Mouse (Mus musculus) left cerebral cortex, postnatal 14 days (tissue): Measurements from ENCODE around the gene Nucb2. TPM values are rescaled to one million over a fixed set of nuclear protein-coding genes. Genes with fewer than 3 reads are reported as not detected.

Experiments used
- DNase-seq, 2 experiments: peaks; one replicate each; pipeline ENCODE4 v3.0.0; 2021 to 2022; ENCODE audit warnings: low spot score in 2 of 2, mixed read lengths in 1 of 2
- intact Hi-C: fragments of 180-260 bp; cut with DNase I; formaldehyde crosslinking; loops from one replicate; pipeline ENCODE4 v1.15.1; 2025
- long read RNA-seq, 2 experiments: library from polyadenylated mRNA; stranded (forward); transcript quantifications; one replicate each; pipeline ENCODE4 v2.0.0; 2021
- total RNA-seq, 2 experiments: library from RNA; stranded (reverse); gene quantifications; 2 replicates each; pipeline ENCODE4 v1.2.3; 2021

Nucb2 gene
- total RNA-seq: 10 to 100 TPM; 22.3 to 26.9 TPM
- long read RNA-seq, experiment 1, transcript Nucb2-201 (14 exons, 1,685 nt): major isoform, 21 of 32 reads
- long read RNA-seq, experiment 1, partial matches to known transcripts: 3 of 32 reads
- long read RNA-seq, experiment 1, other reads (novel, unspliced or antisense): 7 of 32 reads
- long read RNA-seq, experiment 2, transcript Nucb2-201 (14 exons, 1,685 nt): major isoform, 25 of 37 reads
- long read RNA-seq, experiment 2, partial matches to known transcripts: 0 of 37 reads
- long read RNA-seq, experiment 2, other reads (novel, unspliced or antisense): 11 of 37 reads

DNA sequence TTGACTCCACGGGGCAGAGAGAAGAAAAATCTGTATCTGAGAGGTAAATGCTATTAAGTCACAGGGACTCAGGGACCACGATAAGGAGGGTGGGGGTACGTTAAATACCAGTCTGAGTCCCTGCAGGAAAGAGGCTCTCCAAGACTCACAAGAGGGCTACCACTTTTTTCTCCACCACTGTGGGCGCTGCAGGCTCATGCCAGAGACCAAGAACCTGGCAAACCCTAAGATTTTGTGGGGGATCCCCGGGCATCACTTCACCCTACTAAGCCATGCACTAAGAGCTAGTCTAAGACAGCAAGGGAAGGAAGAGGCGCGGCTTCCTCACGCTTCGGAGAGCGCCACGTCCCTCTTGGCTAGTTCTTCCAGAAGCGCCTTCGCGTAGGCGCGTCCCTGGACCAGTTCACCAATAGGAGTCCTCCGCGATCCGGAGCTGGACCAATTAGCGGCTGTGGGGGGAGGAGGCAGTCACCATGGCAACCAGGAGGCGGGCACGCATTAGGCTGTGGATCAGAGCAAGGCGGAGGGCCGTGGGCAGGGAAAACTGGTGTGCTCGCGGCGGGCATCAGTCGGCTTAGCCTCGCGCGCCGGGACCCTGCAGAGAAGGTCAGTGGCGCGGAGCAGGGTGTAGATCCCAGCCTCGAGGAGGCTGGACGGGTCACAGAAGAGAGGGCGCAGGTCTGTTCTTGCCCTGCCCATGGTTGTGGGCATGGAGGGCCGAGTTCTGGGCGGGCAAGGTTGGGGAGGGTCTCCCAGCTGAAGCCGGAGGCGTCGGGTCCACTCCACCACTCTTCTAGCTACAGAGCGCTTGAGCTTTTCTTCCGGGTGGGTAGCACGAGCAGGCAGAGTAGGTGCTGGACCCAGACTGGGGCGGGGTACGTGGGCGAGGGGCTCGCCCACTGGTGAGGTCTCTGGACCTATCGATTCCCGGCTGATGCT is at the start of gene Nucb2:
Gene Nucb2 (plus strand): TSS at position 491 of the 939 bp plus-strand sequence.
- peak; percentile 99 for DNase-seq
- intact Hi-C loops: loop anchor here (10.0 kb wide), 1 partner anchor 169 kb away; the partner anchor contains the start of gene Rps13

DNA sequence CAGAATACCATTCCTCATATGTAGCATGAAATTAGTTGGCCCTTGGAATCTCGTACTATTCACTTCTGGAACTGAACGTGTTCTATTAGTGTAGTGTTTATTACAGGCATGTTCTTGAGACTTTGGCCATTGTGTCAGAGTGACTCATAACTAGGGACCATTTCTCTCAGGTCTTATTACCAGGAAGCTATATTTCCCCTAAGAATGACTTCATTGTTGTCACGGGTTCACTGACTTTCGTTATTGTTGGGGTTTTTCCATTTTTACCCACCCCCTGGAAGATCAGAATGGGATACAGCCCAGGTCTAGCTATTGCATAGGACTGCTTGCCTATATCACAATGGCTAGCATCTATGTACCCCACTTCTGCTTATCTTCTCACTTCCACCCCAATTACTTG is 47.2 kb upstream of the Nucb2 start:
- DNase-seq: no peak
- intact Hi-C loops: loop anchor here (5.0 kb wide), 2 partner anchors 55 to 150 kb away; no protein-coding TSS in a partner anchor

DNA sequence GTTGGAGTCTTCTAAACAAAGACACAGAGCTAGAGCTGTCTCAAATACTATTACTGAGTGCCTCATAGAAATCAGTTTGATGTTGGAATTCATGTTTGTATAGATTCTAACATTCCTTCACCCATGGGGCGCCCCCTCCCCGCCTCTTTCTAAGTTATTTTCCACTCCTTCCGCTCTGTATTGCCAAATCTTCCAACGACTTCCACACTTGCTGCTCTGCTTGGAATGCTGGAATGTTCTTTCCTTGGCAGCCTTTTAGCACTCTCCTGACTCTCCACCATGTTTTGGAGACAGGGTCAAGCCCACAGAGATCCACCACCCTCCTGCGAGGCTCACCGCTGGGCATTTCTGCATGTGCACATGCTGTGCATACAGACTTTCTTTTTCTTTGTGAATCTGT is 46.8 kb upstream of the Nucb2 start:
- DNase-seq: no peak
- intact Hi-C loops: loop anchor here (5.0 kb wide), 2 partner anchors 55 to 150 kb away; no protein-coding TSS in a partner anchor

DNA sequence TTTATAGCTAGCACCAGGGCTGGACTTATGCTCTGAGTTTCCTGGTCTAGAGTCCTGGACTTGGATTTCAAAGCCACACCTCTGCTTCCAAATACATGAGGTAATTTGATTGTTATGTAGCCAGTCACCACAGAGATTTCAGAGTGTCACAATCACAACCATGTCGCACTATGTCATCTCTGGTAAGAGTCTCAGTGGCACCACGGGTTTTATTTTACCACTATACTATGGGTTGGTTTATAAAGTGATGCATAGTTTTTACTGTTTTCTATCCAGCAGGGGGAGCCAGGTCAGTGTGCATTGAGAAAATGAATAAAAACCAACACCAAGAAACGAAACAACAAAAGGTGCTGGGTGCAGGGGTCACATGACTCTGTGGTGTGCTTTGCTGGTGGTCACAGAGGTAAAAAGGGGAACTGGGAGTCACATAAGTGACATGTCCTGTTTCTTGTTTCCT is 45.2 kb upstream of the Nucb2 start:
- DNase-seq: peak; percentile 24 to 27
- intact Hi-C loops: loop anchor here (5.0 kb wide), 2 partner anchors 53 to 148 kb away; no protein-coding TSS in a partner anchor

DNA sequence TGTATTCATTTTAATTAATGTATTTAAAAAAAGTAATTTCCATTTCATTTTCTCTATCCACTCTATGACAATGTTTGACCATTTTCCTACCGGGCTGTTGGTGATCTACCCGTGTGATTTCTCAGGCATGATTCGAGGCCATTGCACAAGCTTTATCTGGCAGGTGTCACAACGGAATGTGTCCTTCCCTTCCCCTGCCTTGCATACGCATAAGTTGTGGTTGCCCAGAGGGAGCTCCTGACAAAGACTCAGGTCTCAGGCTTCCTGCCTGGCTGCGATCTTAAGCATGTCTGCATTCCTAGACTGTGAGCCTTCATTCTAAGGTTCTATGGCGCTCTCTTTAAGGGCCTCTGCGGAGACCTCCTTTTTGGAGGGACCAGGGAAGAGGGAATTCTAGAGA is 42.1 kb upstream of the Nucb2 start:
- intact Hi-C loops: no loop called here
- DNase-seq: no peak

DNA sequence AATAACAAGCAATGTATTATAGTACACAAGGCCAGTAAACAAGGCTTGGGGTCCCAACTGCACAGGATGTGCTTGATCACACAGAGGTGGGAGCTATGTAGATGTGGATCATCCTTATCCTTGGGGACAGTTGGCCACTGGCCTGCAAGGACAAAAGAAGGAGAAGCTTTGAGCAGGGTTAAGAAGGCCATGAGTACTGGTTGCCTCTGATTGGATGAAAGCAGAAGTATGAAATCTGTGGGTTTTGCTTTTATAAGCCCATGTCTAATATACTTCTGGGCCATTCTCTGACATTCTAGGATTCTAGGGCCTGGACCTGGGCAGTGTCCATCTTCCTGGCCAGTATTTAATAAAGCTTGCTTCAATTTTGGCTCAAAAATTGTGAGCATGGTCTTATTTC is 28.3 kb upstream of the Nucb2 start:
- intact Hi-C loops: no loop called here
- no peak for DNase-seq

DNA sequence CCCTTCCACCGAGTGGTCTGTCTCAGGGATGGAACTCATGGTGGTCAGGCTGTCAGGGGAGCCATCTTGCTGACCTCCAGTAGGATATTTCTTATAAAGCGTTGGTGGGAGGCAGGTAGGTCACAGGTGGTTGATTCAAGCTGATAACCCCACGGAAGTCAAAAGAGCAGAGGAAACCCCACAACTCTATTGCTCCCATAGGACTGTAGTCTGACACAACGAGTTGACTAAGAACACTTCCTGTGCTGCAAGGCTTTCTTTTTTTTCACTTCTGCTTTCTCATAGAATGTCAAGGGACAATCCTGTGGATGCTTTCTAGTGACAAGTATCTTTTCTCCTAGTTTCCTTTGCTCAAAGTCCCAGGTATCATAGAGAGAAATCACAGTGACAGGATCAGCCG is 27.9 kb upstream of the Nucb2 start:
- intact Hi-C loops: no loop called here
- no peak for DNase-seq

DNA sequence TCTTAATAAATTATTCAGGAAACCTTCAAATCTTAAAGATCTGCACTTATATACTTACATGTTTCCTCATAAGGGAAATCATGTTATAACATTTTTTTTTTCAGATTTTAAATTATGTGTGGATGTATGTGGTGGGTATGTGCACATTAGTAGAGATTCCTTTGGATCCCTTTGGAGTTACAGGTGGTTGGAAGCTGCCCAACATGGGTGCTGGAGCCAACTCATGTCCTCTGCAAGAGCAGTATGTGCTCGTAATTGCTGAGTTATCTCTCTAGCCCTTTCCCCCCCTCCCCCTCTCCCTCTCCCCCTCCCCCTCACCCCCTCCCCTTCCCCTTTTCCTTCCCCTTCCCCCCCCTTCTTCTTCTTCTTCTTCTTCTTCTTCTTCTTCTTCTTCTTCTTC is 21.1 kb upstream of the Nucb2 start:
- intact Hi-C loops: no loop called here
- DNase-seq: no peak

DNA sequence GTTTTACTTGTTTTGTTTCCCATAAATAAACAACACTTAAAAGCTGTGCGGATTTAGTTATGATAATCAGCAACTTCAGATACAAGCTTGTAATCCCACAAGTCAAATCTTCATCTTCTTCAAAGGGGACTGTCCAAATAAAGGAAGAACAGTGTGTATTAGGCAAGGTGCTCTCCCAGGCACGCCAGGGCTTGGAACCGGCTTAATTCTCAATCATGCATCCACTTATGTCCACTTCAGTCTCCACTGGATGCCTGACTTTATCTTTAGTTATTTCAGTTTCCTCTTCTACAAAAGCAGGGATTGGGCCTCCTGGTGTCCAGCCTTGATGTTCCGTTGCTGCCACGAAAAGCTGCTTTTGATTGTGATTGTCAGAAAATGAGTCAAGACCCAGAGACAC is 20.4 kb upstream of the Nucb2 start:
- intact Hi-C loops: no loop called here
- no peak for DNase-seq

DNA sequence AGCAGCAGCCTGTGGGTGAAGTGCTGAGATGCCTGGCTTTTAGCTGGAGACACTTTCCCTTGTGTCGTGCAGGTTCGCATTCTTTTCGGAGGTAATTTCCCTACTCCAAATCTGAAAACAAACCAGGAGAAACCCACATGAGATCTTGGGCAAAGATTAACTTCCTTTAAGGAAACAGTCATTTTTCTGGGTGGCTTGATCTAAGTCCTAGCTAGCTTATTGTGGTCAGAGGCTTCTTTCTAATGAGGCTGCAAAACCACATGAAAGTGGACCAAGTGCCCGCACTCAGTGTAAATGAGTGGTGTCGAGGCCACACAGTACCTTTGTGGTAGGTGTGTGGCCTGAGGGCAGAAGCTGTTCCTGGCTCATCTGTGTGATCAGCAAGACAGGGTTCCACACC is 20.0 kb upstream of the Nucb2 start:
- no peak for DNase-seq
- intact Hi-C loops: no loop called here

DNA sequence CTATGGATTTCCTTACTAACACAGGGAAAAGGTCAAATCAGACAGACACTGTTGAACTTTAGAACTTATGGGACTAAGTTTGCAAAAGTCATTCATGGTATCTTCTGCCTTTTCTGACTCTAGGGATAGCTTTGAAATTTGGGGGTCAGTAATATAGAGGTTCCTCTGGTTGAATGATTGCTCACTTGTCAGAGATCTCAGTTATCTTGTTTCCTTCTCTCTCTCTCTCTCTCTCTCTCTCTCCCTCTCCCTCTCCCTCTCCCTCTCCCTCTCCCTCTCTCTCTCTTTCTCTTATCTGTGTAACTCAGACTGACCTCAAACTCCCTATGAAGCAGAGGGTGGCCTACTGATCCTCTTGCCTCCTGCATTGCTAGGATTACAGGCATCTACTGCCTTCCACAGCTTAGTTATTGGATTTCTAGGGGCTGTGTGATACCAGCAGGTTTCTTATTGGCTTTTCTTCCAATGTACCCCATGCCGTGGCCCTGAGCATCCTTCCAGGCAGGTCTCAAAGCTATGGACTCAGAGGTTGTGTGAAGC is 19.0 kb upstream of the Nucb2 start:
- intact Hi-C loops: no loop called here
- DNase-seq: no peak

DNA sequence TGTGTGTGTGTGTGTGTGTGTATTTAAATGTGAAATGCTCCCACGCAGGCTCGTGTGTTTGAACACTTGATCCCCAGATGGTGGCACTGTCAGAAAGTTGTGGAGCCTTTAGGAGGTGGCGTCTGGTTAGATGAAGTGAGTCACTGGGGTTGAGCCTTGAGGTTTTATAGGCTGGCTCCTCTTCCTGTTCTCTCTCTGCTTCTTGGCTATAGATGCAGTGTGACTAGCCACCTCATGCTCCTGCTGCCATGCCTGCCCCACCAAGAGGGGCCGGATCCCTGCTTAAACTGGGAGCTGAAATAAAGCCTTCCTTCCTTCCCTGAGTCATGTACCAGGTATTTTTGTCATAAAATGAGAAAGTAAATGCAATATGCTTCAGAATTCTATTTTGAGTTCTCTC is 13.1 kb upstream of the Nucb2 start:
- intact Hi-C loops: no loop called here
- DNase-seq: peak in 1 of 2 experiments; percentile 33

DNA sequence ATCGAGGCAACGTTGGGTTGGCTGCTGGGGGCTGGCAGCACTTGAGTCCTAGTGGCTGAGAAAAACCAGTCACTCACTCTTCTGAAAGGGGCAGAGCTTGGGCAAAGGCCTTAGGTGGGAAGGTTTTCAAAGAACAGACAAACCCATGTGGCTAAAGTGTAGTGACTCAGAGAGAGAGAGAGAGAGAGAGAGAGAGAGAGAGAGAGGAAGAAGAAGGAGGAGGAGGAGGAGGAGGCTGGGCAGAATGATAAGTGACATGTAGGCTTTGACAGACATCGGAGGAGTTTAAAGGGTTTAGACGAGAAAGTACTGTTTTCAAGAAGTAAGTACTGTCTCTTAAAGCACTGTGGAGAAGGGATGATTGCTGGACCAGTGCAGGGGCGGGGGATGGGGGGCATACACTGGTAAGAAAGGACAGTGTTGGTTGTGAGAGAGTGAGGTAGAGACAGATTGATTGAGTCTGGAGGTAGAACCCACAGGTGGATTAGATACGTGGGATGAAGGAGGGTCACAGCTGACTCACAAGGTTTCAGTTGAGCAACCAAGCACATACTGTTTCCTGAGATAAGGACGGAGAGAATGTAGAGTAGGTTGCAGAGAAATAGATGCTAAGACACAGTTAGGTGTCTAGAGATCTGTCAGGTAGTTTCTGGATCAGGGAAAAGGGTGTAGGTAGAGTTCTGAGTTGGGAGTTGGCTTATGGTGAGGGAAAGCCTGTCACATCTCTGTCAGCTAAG is 10.7 kb upstream of the Nucb2 start:
- no peak for DNase-seq
- intact Hi-C loops: no loop called here

DNA sequence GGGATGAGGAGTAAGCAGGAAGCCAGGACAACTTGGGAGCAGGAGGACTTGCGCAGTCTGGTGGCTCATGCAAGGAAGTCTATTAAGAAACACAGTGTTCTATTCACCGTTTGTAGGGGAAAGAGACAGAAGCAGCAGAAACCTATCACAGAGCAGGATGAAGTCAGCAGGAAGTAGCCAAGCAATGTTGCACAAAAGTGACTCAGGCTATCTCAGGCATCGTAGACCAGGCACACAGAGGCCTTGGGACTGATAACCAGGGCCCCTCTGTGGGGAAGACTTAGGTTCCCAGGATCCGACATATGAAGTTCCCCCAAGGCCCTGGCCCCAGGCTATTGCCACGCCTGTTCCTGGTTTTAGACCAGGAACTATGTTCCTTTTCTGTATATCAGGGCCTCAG is 9.6 kb upstream of the Nucb2 start:
- intact Hi-C loops: no loop called here
- DNase-seq: no peak

DNA sequence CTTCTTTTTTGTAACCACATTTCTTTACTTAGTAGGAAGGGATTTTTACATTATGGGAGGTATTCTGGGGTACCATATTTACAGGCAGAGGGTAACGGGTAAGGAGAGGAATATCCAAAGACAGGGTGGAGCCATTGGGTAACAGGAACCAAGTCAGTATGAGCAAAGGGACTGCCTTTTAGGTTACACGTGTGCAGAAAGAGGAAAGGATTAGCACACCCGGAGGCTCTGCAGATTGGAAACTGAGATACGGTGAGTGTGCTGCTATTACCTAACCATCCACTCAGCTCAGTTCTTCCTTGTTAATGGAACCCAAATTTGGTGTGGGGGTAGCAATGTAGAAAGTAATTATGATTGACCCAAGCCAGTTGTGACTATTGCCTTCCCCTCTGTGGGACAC is 7.4 kb upstream of the Nucb2 start:
- no peak for DNase-seq
- intact Hi-C loops: no loop called here

DNA sequence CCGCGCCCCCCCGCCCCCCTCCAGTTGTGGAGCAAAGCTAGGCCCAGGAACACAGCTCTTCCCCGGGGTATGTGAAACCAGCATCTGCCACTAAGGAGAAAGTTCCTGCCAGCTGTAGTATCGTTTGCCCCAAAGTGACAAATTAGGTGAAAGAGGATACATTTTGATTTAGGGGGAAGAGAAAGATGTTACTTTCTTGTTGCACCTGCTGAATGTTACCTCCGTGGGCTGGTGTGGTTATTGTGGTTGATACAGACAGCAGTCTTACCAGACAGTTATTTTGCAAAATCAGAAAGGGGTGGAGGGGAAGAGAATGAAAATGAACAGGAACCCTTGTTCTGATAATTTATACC is 625 bp downstream of the Nucb2 start:
- DNase-seq: no peak
- intact Hi-C loops: loop anchor here (10.0 kb wide), 1 partner anchor 170 kb away; the partner anchor contains the start of gene Rps13

DNA sequence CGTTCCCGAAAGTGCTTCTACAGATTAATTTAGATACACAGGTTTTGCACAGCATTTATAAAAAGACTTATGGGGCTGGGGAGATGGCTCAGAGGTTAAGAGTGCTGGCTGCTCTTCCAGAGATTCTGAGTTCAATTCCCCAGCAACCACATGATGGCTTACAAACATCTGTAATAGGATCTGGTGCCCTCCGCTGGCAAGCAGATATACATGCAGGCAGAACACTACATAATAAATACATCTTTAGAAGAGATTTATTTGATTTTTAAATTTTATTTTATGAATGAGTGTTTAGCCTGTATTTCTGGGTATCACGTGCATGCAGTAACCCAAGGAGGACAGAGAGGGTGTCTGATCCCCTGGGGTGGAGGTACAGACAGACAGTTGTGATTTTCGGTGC is 9.9 kb downstream of the Nucb2 start:
- no peak for DNase-seq
- intact Hi-C loops: loop anchor here (5.0 kb wide), 1 partner anchor 57 kb away; no protein-coding TSS in a partner anchor

DNA sequence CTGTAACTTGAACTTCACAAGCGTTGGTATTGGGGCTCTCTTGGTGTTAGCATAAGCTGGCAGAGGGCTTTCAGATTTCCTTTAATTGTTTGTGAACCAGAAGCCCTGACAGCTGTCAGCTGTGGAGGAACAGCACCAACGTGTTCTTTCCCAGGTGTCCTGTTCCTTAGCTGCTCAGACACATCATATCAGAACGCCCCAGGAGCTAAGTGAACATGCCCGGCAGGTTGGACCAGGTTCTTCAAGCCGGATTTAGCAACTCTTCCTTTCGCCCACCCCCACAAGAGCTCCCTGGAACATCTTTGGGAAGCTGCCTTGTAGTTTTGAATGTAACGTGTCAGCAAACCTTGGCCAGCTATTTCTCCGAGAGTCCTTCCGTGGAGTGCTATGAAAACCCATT is 10.4 kb downstream of the Nucb2 start:
- DNase-seq: no peak
- intact Hi-C loops: loop anchor here (5.0 kb wide), 1 partner anchor 57 kb away; no protein-coding TSS in a partner anchor

DNA sequence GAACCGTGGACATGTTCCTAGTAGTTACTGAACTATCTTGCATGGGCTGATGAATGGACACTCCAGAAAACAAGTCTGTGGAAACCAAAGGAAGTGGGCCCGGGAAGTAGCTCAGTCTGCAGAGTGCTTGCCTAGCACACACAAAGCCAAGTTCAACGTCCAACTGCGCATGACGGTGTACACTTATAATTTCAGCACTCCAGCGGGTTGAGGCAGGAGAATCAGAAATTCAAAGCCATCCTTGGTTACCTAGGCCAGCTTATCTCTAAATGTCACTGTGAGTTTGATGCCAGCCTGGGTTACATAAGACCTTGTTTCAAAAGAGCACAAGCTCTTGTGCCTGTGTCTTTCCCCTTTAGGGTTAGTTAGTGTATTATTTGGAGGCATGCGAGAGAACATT is 10.9 kb downstream of the Nucb2 start:
- intact Hi-C loops: no loop called here
- no peak for DNase-seq
